Mouse (Mus musculus): ENCODE measurements at regions not wholly inside any gene's neighbourhood (a gene's known extent, or its start where the extent isn't known, plus 50 kb on each side); places are given as distances from the start of the nearest gene placed in this dataset.

DNA sequence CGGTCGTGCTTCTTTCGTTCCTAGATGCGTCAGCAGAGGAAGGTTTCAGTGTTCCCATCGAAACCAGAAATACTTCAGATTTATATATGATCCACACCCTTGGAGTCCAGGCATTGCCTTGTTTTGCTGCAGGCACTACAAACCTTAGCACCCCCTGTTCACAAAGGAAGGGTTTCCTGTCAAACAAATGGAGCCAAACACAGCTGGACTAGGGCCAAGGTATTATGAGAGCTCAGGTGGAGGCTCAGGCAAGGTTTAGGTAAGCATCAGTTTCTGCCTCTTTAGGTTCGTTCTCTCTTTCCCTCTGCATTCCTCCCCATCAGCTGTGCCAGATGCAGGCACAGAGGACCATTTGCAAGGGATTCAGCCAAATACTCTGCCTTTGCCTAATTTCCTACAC is 377.0 kb upstream of the A1bg start:
- H3K9ac ChIP-seq (ENCODE audit: insufficient read depth, low read depth): no peak overlapping the region
- 0 out of 4 replicates have a peak, but pooled peaks cover 0 to 3% of the 10 kb centered on the region in 2 experiments for H3K4me1 ChIP-seq (ENCODE audit: control insufficient read depth in 1 of 2, insufficient read depth in 2 of 2)
- in situ Hi-C loops (cut with MboI; ENCODE audit: low pct_ligation_motif_present, low pct_unique_long_range_greater_than_20kb, low sequenced_read_pairs): no loop called here
- H3K27me3 ChIP-seq (replicated peaks): no peaks in the 10 kb centered on the region
- H3K36me3 ChIP-seq (replicated peaks in 1 of 2; ENCODE audit: control insufficient read depth in 1 of 2, insufficient read depth in 1 of 2, low read length in 1 of 2): no peaks in the 10 kb centered on the region
- no peaks in the 10 kb centered on the region for H3K79me2 ChIP-seq (replicated peaks; ENCODE audit: control insufficient read depth, extremely low read depth, insufficient read depth, poor library complexity, severe bottlenecking)
- H3K4me3 ChIP-seq (replicated peaks in 1 of 3; ENCODE audit: low read depth in 2 of 3, low read length in 2 of 3, poor library complexity in 1 of 3): no peak overlapping the region
- dilution Hi-C loops (cut with MboI; ENCODE audit: extremely low pct_ligation_motif_present, extremely low pct_unique_long_range_greater_than_20kb, low sequenced_read_pairs): no loop called here
- TF ChIP-seq ZMIZ1 (IDR thresholded peaks at IDR 0.05; ENCODE audit: low read depth, low read length) (no peak), UBTF (IDR thresholded peaks at IDR 0.05; ENCODE audit: low read depth, low read length) (no peak), ETS1 (conservative IDR thresholded peaks at IDR 0.05; ENCODE audit: low read depth, low read length) (no peak), MXI1 (IDR thresholded peaks at IDR 0.05; ENCODE audit: low read depth, low read length) (no peak)
- no peak overlapping the region for H3K27ac ChIP-seq (ENCODE audit: insufficient read depth, low read depth)
- DNase-seq (ENCODE audit: extremely low read depth): no peak
- no peak overlapping the region for H3K4me2 ChIP-seq (ENCODE audit: insufficient read depth, low read depth, poor library complexity, severe bottlenecking)
- no peaks in the 10 kb centered on the region for H3K9me3 ChIP-seq (replicated peaks; ENCODE audit: low read length)

DNA sequence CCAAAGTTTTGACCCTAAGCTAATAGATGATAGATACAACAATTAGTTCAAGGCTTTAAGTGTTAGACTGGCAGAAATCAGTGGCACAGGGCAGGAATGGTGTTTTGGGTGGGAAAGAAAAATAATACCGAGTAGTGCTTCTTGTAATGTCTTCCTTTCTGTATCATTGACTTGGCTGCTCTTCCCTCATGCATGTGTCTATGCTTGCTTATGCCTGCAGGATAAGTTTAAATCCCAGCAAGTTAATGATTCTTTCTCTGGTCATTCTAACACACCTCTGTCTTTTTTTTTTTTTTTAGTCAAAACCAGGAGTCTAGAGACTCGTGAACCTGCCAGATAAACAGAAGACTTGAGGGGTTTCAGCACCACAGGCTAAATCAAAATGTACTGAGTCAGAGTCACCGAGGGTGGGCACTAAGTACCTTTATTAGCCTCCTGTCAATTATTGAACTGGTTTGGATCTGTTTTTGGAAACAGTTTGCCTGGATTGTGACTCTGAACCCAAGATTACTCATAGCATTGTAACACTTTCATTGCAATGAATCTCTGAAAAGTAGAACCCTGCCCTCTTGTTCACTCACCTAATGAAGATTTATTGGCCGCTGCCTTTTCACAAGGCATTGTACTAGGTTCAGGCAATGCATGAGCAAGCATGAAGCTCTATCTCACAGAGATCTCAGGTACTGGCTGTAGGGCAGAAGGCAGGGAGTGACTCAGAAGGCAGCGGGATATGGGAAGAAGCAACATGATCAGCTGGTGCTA is 374.8 kb upstream of the A1bg start:
- Histone ChIP-seq H3K4me3 (replicated peaks in 1 of 3; ENCODE audit: low read depth in 2 of 3, low read length in 2 of 3, poor library complexity in 1 of 3) (no peak overlapping the region), H3K4me2 (ENCODE audit: insufficient read depth, low read depth, poor library complexity, severe bottlenecking) (no peak overlapping the region), H3K9ac (ENCODE audit: insufficient read depth, low read depth) (no peak overlapping the region), H3K79me2 (replicated peaks; ENCODE audit: control insufficient read depth, extremely low read depth, insufficient read depth, poor library complexity, severe bottlenecking) (no peaks in the 10 kb centered on the region), H3K9me3 (replicated peaks; ENCODE audit: low read length) (no peaks in the 10 kb centered on the region), H3K4me1 (ENCODE audit: control insufficient read depth in 1 of 2, insufficient read depth in 2 of 2) (0 out of 4 replicates have a peak, but pooled peaks cover 0 to 3% of the 10 kb centered on the region in 2 experiments), H3K27ac (ENCODE audit: insufficient read depth, low read depth) (no peak overlapping the region), H3K36me3 (replicated peaks in 1 of 2; ENCODE audit: control insufficient read depth in 1 of 2, insufficient read depth in 1 of 2, low read length in 1 of 2) (no peaks in the 10 kb centered on the region), H3K27me3 (replicated peaks) (no peaks in the 10 kb centered on the region)
- no peak for TF ChIP-seq MYC (IDR thresholded peaks at IDR 0.05; ENCODE audit: low read depth, low read length)
- TF ChIP-seq UBTF (IDR thresholded peaks at IDR 0.05; ENCODE audit: low read depth, low read length): no peak
- no peak for TF ChIP-seq ELF1 (IDR thresholded peaks at IDR 0.05; ENCODE audit: low read depth, low read length)
- no peak for TF ChIP-seq POLR2AphosphoS2 (IDR thresholded peaks at IDR 0.05; ENCODE audit: low read depth, low read length)
- TF ChIP-seq ZMIZ1 (IDR thresholded peaks at IDR 0.05; ENCODE audit: low read depth, low read length): no peak
- no peak for TF ChIP-seq GABPA (IDR thresholded peaks at IDR 0.05; ENCODE audit: insufficient replicate concordance, low read depth, low read length)
- no peak for TF ChIP-seq RAD21 (IDR thresholded peaks at IDR 0.05; ENCODE audit: low read depth, low read length)
- no peak for TF ChIP-seq CHD2 (IDR thresholded peaks at IDR 0.05; ENCODE audit: low read length)
- no peak for TF ChIP-seq CTCF (conservative IDR thresholded peaks at IDR 0.05 in 1 of 2, IDR thresholded peaks at IDR 0.05 in 1 of 2; ENCODE audit: low read depth in 2 of 2, low read length in 2 of 2)
- no peak for TF ChIP-seq ZKSCAN1 (IDR thresholded peaks at IDR 0.05; ENCODE audit: borderline replicate concordance, low read depth, low read length)
- no peak for TF ChIP-seq NRF1 (IDR thresholded peaks at IDR 0.05; ENCODE audit: low read depth, low read length)
- TF ChIP-seq MAX (IDR thresholded peaks at IDR 0.05; ENCODE audit: low read length): no peak
- TF ChIP-seq KAT2A (IDR thresholded peaks at IDR 0.05; ENCODE audit: insufficient replicate concordance, low read length): no peak
- no peak for TF ChIP-seq TCF12 (IDR thresholded peaks at IDR 0.05; ENCODE audit: low read depth, low read length)
- dilution Hi-C loops (cut with MboI; ENCODE audit: extremely low pct_ligation_motif_present, extremely low pct_unique_long_range_greater_than_20kb, low sequenced_read_pairs): no loop called here
- no peak for DNase-seq (ENCODE audit: extremely low read depth)
- in situ Hi-C loops (cut with MboI; ENCODE audit: low pct_ligation_motif_present, low pct_unique_long_range_greater_than_20kb, low sequenced_read_pairs): no loop called here

Data from CH12.LX (cell line).